Mouse (Mus musculus): ENCODE measurements around the gene Ugt1a5.

GRCm38 (mm10) chr1:88224029-88224776 is 58.4 kb downstream of the Ugt1a5 start:
- TF ChIP-seq CTCF (IDR thresholded peaks at IDR 0.05; ENCODE audit: low read depth, low read length) (no peak), POLR2A (IDR thresholded peaks at IDR 0.05; ENCODE audit: extremely low read depth, insufficient read depth, low read length) (no peak)

All from liver, adult 2 months (tissue).